Mouse (Mus musculus) spleen, postnatal 4 days (tissue): ENCODE measurements around the gene Slc25a22.
"Not testable (repeated sequence)": the region's sequence is repeated elsewhere in the genome, so short reads cannot be mapped to it uniquely, and the experiment has no call there.

Experiments used
- DNase-seq, 2 experiments: peaks; one replicate each; pipeline ENCODE4 v3.0.0; 2022; ENCODE audit warnings: low spot score in 2 of 2

Gene Slc25a22

DNA sequence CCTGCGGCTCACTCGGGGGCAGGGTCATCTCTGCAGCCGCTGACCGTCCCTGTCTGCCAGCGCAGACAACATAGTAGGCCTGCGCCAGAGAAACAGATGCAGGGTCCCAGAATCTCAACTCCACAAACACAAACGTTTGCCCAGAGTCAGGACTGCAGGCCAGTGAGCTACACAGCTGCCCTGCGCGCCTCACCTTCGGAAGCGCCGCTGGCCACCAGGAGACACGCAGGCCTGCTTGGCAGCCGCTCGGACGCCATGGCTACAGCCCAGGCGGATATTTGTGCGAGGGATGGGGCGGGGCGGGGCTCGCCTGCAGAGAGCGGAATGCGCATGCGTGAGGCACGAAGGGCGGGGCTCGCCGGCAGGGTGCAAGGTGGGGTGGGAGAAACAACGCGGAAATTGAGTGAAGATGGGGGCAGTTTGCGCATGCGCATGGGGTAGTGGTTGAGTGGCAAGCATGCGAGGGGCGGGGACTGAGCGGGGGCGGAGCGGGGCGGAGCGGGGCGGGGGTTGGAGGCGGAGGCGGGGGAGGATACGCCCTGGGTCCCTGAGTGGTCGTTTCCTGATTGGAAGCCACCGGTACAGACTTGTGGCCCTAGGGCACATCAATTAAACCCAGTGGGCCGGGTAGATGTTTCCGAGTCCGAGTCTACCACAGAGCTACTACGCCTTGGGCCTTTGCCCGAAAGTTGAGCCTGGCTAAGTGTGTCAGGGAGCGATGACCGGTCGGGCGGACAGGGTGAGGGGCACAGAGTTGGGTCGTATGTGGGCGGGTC is 23.7 kb downstream of the Slc25a22 start, which contains the start of gene Gatd1:
Gene Gatd1, minus strand, starts transcription at position 328 of the 776 bp plus-strand sequence.
- peak; percentile 100 for DNase-seq

DNA sequence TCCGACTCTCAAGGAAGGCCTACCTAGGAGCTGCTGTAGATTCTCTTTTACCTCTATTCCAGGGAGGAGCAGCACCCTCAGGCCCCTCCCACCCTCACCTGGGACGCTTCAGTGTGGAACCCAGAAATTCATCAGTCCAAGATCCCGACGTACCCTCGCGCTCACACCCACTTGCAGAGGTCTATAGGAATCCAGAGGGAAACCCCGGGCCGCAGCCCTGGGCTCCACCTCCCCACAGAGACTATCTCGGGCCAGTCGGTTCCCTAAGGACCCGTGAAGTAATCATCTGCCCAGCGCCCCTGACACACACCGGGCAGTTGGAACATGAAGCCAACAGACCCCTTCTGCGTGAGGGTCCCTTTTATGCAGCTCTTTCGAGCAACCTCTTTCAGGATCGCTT is 24.4 kb downstream of the Slc25a22 start:
- peak in 1 of 2 experiments; percentile 67 for DNase-seq

DNA sequence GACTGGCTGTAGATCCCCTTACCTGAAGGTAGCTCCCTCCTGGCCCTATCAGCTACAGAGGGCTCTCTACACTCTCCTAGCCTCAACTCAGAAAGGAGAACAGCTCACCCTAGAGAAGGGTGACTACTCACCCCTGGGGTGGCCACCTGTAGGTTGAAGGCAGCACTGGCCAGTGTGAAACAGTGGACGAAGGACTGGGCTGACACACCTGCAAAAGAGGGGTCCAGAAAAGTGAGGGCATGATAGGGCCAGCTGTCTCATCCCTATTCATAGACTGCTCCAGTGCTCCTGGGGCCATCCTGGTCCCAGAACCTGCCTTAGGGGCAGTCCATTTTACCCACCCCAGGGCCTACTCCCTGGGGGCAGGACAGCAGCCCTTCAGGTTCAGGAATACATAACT is 26.0 kb downstream of the Slc25a22 start:
- DNase-seq = no peak

DNA sequence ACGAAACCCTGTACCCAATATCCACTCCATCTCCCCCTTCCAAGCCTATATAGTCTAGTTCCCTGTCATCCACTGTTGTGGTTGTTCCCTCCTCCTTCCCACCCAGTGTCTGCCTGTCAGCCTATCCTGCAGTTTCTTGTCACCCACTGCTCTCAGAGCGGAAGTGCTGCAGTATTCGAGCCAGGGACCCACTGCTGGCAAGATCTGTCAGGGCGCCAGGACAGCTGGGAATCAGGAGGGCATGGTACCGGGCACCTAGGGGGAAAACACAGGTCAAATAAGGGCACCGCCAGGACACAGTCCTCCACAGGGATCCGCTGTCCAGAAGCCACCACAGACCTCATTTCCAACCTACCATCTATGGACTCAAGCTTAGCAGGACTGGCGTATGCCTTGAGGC is 27.1 kb downstream of the Slc25a22 start:
- DNase-seq = peak in 1 of 2 experiments; percentile 63

DNA sequence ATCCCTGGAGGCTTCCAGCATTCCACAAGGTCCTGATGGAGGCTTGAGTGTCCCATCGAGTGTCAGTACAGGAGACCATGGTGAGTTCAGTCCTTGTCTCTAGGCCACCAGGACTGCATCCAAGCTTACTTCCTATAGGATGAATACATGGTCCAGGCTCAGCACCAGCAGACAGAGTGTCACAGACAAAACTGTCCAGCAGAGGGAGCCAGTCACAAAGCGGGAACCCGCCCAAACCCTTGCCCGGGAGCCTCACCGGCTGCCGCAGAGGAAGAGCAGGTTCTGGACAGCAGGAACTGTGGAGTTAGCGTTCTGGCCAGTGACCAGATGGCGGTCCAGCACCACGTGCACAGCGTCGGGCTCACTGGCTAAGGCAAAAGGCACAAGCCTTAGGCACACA is 28.9 kb downstream of the Slc25a22 start:
- DNase-seq = peak; percentile 86 to 95

DNA sequence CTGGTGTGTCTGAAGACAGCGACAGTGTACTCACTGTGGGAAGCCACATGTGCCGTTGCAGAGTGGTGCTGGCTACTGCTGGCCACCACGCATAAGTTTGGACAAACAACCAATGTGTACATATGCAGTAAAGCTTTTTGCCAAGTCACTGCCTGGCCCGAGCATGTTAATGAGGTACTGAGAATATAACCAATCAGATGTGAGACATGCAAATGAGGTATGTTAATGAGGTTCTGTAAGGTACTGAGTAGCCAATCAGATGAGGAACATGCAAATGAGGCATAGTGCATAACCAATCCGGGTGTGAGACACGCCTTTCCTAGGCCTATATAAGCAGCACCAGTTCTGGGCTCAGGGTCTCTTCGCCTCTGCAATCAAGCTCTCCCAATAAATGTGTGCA is 30.0 kb downstream of the Slc25a22 start:
- not testable (repeated sequence) for DNase-seq

DNA sequence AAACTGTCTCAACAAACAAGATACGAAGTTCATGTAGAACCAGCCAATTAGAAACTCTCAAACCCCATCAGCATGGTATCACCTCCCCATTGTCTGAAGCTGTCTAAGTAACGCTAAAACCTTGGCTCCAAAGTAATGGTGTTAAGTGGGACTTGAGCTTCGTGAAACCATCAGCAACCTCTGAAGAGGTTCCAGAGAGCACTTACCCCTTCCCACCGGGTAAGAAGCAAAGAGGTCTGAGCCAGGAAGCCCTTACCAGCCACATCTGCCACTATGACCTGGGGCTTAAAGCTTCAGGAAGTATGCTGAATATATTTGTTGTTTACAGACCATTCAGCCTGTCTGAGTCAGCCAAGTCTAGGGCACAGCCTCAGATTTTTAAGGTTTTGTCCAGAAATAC is 32.2 kb downstream of the Slc25a22 start:
- DNase-seq = no peak

DNA sequence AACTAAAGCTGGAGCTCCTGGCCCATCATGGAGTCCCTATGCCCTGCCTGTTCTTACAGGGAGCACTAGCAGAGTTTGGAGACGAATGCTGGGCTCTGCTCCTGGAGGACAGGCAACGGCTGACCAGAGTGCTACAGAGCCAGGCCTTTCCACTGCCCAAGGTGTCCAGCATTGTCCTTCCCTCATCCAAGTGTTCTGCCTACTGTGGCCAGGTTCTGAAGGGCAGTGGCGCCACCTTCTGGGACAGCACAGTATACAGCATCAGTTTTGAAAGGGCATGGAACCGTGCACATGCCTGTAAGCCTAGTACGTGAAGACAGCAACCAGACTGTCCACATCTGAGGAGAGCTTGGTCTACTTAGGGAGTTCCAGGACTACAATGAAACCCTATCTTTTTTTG is 34.4 kb downstream of the Slc25a22 start:
- DNase-seq = peak; percentile 65 to 83

DNA sequence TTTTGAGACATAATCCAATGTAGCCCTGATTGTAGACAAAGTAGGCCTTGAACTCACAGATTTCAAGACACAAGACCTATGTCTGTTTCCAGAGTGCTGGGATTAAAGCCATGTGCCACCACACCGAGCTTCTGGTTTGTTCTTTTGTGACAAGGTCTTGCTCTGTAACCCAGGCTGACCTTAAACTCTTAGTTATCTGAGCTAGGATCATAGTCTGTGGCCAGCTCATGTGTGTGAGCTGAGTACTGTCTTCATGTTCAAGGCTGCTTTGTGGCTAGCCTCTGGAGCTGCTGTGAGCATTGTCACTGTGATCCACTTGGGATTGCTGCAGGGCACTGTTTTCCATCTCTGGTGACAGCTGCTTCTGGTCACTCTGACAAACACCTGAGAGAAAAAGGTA is 42.3 kb downstream of the Slc25a22 start:
- DNase-seq = no peak

DNA sequence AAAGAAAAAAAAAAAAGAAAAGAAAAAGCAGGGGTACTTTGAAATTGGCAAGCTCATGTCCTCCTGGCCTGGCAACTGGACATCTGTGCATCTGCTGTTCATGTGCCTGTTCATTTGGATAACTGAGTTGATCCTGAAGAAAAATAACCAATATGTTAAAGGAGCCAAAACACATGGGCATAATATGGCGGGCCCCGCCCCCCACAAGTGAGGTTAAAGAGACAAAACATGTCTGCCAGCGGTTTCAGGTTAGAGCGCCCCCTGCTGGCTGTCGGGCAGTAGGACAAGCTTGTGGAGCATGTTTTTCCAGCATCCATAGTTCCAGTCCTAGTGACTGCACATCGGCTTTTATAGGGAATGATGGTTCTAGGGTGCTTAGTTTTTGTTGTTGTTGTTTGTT is 42.9 kb downstream of the Slc25a22 start:
- DNase-seq = peak; percentile 84 to 96

DNA sequence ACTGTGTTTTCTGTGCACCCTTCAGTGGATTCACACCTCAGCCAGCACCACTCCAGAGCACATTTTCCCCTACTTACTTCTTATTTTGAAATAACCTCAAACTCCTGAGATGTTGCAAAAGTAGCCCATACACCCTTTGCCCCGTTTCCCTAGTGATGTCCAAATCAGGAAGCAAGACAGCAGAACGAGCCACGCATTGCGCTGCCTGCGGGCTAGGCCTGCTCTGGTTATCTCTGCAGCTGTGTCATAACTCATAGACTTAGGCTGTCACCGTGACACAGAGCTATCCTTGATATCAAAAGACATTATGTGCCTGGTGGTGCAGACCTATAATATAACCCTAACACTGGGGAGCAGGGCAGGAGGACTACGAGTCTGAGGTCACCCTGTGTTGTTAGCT is 43.5 kb downstream of the Slc25a22 start:
- peak; percentile 46 to 70 for DNase-seq

DNA sequence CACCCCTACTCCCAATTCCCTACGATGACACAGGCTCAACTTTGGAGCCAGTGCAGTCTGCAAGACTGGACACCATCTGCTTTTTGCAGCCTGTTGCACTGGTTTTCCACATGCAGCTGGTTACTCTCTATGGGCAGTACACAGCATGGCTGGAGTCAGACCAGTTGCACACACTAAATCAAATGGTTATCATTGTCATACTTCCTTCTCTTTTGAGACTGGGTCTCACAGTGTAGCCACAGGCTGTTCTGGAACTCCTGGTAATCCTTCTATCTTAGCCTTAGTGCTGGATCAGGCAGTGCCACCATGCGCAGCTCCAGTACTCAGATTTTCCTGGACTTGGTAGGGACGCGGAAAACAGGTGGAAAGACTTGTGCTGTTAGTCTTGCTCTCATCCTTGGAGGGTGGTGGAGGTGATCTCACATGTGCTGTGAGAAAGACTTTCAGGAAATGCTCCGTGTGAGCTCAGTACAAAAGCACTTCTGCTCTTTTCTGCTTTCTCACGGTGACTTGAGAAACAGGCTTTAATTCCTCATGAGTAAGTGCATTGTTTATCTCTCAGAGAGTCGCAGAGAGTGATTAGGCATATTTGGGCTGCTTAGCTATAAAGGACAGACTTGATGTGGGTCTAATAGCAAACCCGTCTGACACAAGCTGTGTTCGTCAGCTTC is 45.0 kb downstream of the Slc25a22 start:
- peak in 1 of 2 experiments; percentile 64 for DNase-seq

DNA sequence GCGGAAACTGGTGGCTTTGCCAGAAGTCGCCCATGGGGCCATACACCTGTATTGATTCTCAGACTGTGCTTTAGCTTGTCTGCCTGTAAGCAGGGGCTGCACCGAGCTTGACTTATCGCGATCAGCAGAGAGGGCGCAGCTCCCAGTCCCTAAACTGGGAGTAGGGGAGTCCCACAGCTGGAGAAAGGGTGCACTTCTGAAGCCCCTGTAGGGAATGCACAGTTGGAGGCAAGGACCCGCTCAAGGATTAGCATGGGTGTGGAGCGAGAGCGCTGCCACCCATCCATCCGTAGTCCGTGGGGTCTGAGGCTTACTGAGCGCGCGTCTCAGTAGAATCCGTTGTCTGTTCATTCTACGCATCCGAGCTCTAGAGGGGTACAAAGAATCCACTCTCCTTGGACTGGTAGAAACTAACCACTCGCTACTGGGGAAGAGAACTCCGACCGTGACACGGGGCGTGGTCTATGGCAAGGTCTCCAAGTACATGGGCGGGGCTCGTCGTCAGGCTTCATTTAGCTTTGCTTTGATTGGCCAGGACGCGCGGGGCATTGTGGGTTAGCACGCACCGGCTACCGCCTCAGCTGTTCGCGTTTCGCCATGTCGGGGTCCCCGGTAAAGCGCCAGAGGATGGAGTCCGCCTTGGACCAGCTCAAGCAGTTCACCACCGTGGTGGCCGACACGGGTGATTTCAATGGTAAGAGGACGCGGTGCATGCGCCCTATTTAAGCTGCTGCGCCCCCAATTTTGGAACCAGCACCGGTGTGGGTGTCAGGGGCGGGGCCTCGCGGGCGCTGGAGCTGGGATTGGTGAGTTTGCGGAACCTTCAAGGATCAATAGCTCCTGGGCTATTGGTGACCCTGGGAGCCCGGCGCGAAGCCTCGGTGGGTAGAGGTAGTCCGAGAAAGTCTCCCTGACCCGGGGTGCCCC is 45.8 kb downstream of the Slc25a22 start, which contains the start of gene Taldo1:
Gene Taldo1, plus strand, starts transcription at position 575 of the 927 bp plus-strand sequence.
- peak; percentile 98 for DNase-seq

DNA sequence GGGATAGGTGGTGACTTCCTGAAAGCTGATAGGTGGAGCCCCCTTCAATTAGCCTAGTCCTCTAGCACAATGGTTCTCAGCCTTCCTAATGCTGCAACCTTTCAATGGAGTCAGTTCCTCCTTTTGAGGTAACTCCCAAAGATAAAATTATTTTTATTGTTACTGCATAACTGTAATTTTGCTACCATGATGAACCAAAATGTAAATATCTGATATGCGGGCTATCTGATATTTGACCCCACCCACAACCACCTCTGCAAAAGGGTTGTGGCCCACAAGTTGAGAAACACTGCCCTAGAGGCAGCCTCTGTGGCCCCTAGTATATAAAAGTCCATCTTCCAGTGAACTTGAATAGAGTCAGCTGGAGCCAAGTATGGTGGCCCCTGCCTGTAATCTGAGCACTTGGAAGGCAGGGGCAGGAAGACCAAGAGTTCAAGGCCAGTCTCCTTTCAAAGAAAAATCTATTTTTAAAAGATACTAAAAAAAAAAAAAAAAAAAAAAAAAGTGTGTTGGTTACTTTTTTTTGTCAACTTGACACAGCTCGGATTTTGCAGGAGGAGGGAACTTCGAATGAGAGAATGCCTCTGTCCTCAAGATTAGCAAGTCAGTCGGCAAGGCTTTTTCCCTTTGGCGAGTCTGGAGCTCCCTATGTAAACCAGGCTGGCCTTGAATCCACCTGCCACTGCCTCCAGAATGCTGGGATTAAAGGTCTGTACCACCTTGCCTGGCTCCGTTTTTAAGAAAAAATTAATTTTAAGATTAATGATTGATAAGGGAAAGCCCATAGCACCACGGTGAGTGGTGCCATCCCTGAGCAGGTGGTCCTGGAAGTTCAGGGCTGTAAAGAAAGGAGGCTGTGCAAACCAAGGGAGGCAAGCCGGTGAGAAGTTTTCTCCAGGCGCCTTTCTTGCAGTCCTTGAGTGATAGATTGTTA is 47.1 kb downstream of the Slc25a22 start:
- DNase-seq = no peak

DNA sequence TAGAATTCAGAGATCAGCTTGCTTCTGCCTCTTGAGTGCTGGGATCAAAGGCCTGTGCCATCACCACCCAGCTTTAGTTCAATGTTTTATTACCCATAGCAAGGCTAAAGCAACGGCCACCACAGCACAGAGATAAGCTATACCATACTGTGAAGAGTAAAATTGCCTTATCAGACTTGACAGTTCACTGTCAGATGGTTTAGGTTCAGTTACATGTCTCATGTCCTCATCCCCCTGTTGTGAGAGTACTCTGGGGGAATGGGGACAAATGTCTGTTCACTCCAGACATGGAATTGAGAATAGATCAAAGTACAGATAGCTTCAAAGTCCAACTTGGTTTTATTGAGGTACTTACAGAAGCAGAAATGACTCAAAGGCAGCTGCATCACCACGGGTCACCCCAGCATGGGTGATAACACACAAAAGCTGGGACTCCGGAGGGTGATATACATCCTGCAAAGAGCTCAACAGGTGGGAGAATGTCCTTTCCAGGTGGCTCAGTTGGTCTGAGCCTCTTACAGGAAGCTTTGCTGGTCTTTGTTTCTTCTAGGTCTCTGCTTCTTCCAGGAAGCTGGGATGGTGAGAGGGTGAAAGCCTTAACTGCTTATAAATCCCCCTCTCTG is 49.1 kb downstream of the Slc25a22 start:
- DNase-seq = no peak

DNA sequence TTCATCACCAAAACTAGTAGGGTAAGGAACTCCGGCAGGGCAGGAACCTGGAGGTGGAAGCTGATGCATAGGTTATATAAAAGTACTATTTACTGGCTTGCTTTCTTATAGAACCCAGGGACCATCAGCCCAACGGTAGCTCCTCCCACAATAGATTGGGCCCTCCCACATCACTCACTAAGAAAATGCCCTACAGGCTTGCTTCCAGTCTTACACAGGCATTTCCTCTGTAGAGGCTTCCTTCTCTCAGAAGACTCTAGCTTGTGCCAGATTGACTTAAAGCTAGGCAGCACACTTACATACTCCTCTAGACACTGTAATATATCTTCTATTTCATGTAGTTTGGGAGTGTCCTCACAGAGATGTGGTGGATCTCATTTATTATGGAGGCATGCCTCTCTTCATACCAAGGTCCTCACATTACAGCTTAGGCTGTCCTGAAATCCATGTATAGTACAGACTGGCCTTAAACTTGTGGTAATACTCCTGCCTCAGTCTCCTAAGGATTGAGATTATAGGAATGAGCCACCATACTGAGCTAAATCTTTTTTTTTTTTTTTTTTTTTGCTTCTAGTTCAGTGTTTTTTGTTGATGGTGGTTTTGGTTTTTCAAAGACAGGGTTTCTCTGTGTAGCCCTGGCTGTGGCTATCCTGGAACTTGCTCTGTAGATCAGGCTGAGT is 49.7 kb downstream of the Slc25a22 start:
- no peak for DNase-seq

DNA sequence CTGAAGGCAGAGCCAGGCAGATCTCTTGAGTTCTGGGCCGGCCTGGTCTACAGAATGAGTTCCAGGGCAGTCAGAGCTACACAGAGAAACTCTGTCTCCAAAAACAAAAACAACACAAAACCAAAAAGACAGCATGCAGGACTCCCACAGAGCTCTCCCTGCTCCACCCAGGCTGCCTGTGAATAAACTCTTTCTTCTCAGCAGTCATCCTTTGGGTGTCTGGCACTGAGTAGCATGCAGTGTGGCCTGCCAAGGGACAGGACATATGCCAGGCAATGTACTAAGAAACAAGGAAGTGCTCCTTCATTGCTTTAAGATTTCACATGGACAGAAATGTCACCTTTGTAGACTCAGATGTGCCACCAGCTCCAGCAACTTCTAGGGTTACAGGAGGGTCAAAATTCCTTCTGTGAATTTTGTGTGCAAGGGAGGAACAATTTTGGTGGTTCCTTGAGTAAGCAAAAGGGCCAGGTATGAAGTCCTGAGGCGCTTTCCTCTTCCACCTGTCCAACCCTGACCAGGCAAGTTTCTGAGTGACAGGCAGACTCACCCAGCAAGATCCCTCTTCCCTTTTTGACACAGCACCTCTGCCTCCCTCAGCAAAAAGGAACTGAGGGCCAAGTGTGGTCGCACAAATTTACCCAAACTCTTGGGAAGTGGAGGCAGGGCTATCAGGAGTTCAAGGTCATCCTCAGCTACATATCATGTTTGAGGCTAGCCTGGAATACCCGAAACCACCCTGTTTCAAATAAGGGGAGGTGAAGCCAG is 56.4 kb downstream of the Slc25a22 start:
- DNase-seq = no peak
